Mouse (Mus musculus): Measurements from ENCODE around the gene Hacd2.

Hacd2 gene

GRCm38 (mm10) chr16:35111143-35111620 is 89.0 kb downstream of the Hacd2 start:
- in situ Hi-C loops (cut with MboI, MseI): loop anchor here (25.0 kb wide), 1 partner anchor 151 kb away; no protein-coding TSS in a partner anchor

GRCm38 (mm10) chr16:35113496-35113895 is 91.3 kb downstream of the Hacd2 start:
- in situ Hi-C loops (cut with MboI, MseI): loop anchor here (25.0 kb wide), 1 partner anchor 149 kb away; no protein-coding TSS in a partner anchor

- in situ Hi-C loops (cut with MboI, MseI): loop anchor here (25.0 kb wide), 1 partner anchor 146 kb away; no protein-coding TSS in a partner anchor
Observed at GRCm38 (mm10) chr16:35116328-35116956, 94.2 kb downstream of the Hacd2 start.

GRCm38 (mm10) chr16:35117436-35117835 is 95.2 kb downstream of the Hacd2 start:
- in situ Hi-C loops (cut with MboI, MseI): loop anchor here (25.0 kb wide), 1 partner anchor 145 kb away; no protein-coding TSS in a partner anchor

GRCm38 (mm10) chr16:35120603-35121002 is 98.4 kb downstream of the Hacd2 start:
- in situ Hi-C loops (cut with MboI, MseI): loop anchor here (25.0 kb wide), 1 partner anchor 142 kb away; no protein-coding TSS in a partner anchor

GRCm38 (mm10) chr16:35127270-35127669 is 105.0 kb downstream of the Hacd2 start:
- in situ Hi-C loops (cut with MboI, MseI): no loop called here

- in situ Hi-C loops (cut with MboI, MseI): no loop called here
Observed at GRCm38 (mm10) chr16:35130172-35130571, 107.9 kb downstream of the Hacd2 start.

GRCm38 (mm10) chr16:35139416-35139815 is 117.2 kb downstream of the Hacd2 start:
- in situ Hi-C loops (cut with MboI, MseI): no loop called here

- in situ Hi-C loops (cut with MboI, MseI): no loop called here
Observed at GRCm38 (mm10) chr16:35139873-35140619, 117.8 kb downstream of the Hacd2 start.

- in situ Hi-C loops (cut with MboI, MseI): no loop called here
Observed at GRCm38 (mm10) chr16:35140620-35140975, 118.4 kb downstream of the Hacd2 start.

GRCm38 (mm10) chr16:35141839-35142238 is 119.6 kb downstream of the Hacd2 start:
- in situ Hi-C loops (cut with MboI, MseI): no loop called here

GRCm38 (mm10) chr16:35146153-35146552 is 123.9 kb downstream of the Hacd2 start:
- in situ Hi-C loops (cut with MboI, MseI): no loop called here

- in situ Hi-C loops (cut with MboI, MseI): no loop called here
Observed at GRCm38 (mm10) chr16:35153146-35153755, 131.0 kb downstream of the Hacd2 start.

GRCm38 (mm10) chr16:35154245-35154640 is 132.0 kb downstream of the Hacd2 start:
- in situ Hi-C loops (cut with MboI, MseI): no loop called here

- in situ Hi-C loops (cut with MboI, MseI): no loop called here
Observed at GRCm38 (mm10) chr16:35154641-35155390, 132.6 kb downstream of the Hacd2 start, which contains the start of gene Adcy5. Gene Adcy5 (plus strand): TSS chr16:35154877.

GRCm38 (mm10) chr16:35155391-35156305 is 133.4 kb downstream of the Hacd2 start:
- in situ Hi-C loops (cut with MboI, MseI): no loop called here

GRCm38 (mm10) chr16:35156306-35156695 is 134.1 kb downstream of the Hacd2 start:
- in situ Hi-C loops (cut with MboI, MseI): no loop called here

- in situ Hi-C loops (cut with MboI, MseI): no loop called here
Observed at GRCm38 (mm10) chr16:35156832-35157231, 134.6 kb downstream of the Hacd2 start.

All from regulatory T cell (primary cell).